Mouse (Mus musculus): ENCODE measurements at regions not wholly inside any gene's neighbourhood (a gene's known extent, or its start where the extent isn't known, plus 50 kb on each side); places are given as distances from the start of the nearest gene placed in this dataset.
A peak's percentile ranks its signal among the peaks of the same experiment; 100 is the strongest.

DNA sequence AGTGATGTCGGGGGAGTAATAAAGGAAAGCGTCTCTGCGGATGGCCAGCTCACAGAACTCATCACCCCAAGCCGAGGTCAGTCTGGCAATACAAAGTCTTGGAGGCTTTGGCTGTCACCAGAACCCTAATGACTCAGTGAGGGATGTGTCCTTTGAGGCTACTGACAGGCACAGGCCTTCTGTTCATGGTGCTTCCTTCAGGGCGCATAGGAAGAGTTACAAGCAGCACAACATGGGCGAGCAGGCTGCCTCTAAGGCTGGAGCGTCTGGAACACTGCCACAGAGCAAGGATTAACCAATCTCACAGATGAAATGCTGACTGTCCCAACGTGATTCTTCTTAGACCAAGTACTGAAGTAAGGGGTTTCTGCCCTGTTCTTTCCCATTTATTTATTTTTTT is 55.4 kb upstream of the Kdm7a start:
- Histone ChIP-seq H3K9me3 (ENCODE audit: control insufficient read depth, low read length) (no peaks in the 10 kb centered on the region), H3K36me3 (ENCODE audit: control insufficient read depth, insufficient read depth, low read length) (no peaks in the 10 kb centered on the region), H3K4me2 (no peak overlapping the region), H3K27me3 (ENCODE audit: control insufficient read depth, insufficient read depth, low read length) (no peaks in the 10 kb centered on the region), H3K27ac (ENCODE audit: low read depth, low read length) (no peak overlapping the region), H3K9ac (ENCODE audit: low read length) (no peak overlapping the region), H3K4me3 (ENCODE audit: low read depth, low read length) (no peak overlapping the region), H3K4me1 (ENCODE audit: control insufficient read depth, insufficient read depth, low read length) (peaks cover 8% of the 10 kb centered on the region; the same call in 1 of the 2 replicates)
- ATAC-seq (ENCODE audit: low FRiP score) (no peak), DNase-seq (ENCODE audit: low spot score, missing footprints) (no peak)
- 83% methylated on average over 8 of the region's 8 CpGs for WGBS

DNA sequence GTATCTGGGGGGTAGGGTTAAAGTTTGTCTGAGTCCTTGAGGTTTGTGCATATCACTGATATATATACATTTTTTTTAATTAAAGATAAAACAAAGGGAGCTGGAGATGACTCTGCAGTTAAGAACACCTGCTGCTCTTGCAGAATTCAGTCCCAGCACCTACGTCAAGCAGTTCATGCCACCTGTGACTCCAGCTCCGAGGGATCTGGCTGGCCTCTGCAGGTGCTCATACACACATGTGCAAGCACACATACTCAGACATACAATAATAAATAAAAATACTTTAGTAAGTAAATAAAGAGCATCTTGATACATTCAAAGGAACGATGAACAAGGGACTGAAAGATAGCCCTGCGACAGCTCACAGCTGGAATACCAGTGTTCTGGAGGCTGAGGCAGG is 53.9 kb upstream of the Kdm7a start:
- Histone ChIP-seq H3K9ac (ENCODE audit: low read length) (no peak overlapping the region), H3K4me1 (ENCODE audit: control insufficient read depth, insufficient read depth, low read length) (peaks cover 8% of the 10 kb centered on the region; the same call in 1 of the 2 replicates), H3K27me3 (ENCODE audit: control insufficient read depth, insufficient read depth, low read length) (peaks cover 3% of the 10 kb centered on the region; the same call in 1 of the 2 replicates), H3K27ac (ENCODE audit: low read depth, low read length) (no peak overlapping the region), H3K9me3 (ENCODE audit: control insufficient read depth, low read length) (no peaks in the 10 kb centered on the region), H3K36me3 (ENCODE audit: control insufficient read depth, insufficient read depth, low read length) (no peaks in the 10 kb centered on the region), H3K4me3 (ENCODE audit: low read depth, low read length) (no peak overlapping the region), H3K4me2 (no peak overlapping the region)
- 98% methylated on average over 4 of the region's 4 CpGs for WGBS
- peak; percentile 69 for DNase-seq (ENCODE audit: low spot score, missing footprints)
- no peak for ATAC-seq (ENCODE audit: low FRiP score)

DNA sequence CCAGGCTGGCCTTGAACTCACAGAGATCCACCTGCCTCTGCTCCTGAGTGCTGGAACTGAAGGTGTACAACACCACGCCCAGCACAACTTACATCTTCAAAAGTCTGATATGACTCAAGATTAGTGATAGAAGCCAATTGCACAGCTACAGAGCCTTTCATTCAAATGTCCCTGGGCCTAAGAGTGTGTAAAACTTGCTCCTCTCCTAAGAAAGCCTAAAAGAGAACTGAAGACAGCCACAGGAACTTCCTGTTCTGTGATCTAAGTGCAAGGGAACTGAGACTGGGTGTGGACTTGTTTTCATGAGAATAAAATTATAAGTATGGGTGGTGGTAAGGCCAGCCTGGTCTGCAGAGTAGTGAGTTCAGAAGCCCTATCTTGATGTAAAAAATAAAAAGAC is 52.5 kb upstream of the Kdm7a start:
- Histone ChIP-seq H3K36me3 (ENCODE audit: control insufficient read depth, insufficient read depth, low read length) (no peaks in the 10 kb centered on the region), H3K9ac (ENCODE audit: low read length) (no peak overlapping the region), H3K27me3 (ENCODE audit: control insufficient read depth, insufficient read depth, low read length) (peaks cover 3% of the 10 kb centered on the region; the same call in 1 of the 2 replicates), H3K4me1 (ENCODE audit: control insufficient read depth, insufficient read depth, low read length) (peaks cover 8% of the 10 kb centered on the region; the same call in 1 of the 2 replicates), H3K27ac (ENCODE audit: low read depth, low read length) (no peak overlapping the region), H3K4me3 (ENCODE audit: low read depth, low read length) (no peak overlapping the region), H3K4me2 (no peak overlapping the region), H3K9me3 (ENCODE audit: control insufficient read depth, low read length) (no peaks in the 10 kb centered on the region)
- DNase-seq (ENCODE audit: low spot score, missing footprints): no peak
- WGBS: 92% methylated on average over 1 of the region's 1 CpGs
- no peak for ATAC-seq (ENCODE audit: low FRiP score)

DNA sequence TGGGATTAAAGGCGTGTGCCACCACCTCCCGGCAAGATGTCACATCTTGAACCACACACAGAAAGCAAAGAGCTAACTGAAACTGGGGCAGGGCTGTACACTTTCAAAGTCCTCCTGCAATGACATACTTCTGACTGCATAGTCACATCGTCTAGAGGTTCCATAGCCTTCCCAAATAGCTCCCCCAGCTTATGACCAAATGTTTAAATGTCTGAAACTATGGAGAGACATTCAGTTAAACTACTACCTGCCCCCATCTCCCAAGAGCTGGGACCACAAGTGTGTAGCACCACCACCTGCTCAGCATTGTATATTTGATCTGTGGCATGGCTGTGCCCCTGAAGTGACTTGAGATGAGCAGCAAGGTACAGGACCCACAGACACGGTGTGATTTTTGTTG is 52.1 kb upstream of the Kdm7a start:
- DNase-seq (ENCODE audit: low spot score, missing footprints) (no peak), ATAC-seq (ENCODE audit: low FRiP score) (no peak)
- no peak overlapping the region for H3K4me2 ChIP-seq
- H3K4me3 ChIP-seq (ENCODE audit: low read depth, low read length): no peak overlapping the region
- no peak overlapping the region for H3K27ac ChIP-seq (ENCODE audit: low read depth, low read length)
- 87% methylated on average over 4 of the region's 4 CpGs for WGBS
- H3K27me3 ChIP-seq (ENCODE audit: control insufficient read depth, insufficient read depth, low read length): peaks cover 3% of the 10 kb centered on the region; the same call in 1 of the 2 replicates
- H3K9ac ChIP-seq (ENCODE audit: low read length): no peak overlapping the region
- H3K4me1 ChIP-seq (ENCODE audit: control insufficient read depth, insufficient read depth, low read length): peaks cover 8% of the 10 kb centered on the region; the same call in 1 of the 2 replicates
- no peaks in the 10 kb centered on the region for H3K9me3 ChIP-seq (ENCODE audit: control insufficient read depth, low read length)
- H3K36me3 ChIP-seq (ENCODE audit: control insufficient read depth, insufficient read depth, low read length): no peaks in the 10 kb centered on the region

DNA sequence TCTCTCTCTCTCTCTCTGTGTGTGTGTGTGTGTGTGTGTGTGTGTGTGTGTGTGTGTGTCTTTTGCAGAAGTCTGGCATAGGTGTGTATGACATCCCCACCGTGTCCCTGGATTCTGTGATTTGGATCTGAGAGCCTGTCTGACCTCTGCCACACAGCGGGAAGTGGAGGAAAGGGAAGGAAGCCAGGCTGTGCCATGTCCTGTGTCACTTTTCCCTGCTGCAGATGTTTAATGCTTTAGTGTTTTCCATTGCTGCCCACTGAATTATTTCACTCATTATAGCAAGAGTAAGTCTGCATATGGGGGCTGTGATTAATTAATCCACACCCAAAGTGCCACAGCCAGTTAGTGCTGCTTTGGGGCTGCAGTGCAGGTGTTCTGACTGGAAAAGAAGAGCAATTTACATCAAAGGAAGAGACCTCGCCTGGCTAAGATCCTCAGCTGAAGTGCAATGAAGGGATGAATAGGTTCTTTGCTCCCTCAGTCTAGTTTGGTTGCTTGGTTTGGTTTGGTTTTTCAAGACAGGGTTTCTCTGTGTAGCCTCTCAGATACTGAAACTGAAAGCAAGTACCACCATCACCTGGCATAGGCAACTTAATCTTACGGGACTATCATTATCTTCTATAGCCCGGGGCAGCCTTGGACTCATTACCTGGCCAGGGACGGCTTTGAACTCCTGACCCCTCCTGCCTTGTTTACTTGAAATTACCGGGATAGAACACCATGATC is 51.2 kb upstream of the Kdm7a start:
- Histone ChIP-seq H3K36me3 (ENCODE audit: control insufficient read depth, insufficient read depth, low read length) (no peaks in the 10 kb centered on the region), H3K9ac (ENCODE audit: low read length) (peak overlapping the region; percentile 70), H3K4me1 (ENCODE audit: control insufficient read depth, insufficient read depth, low read length) (peaks cover 8% of the 10 kb centered on the region; the same call in 1 of the 2 replicates), H3K9me3 (ENCODE audit: control insufficient read depth, low read length) (no peaks in the 10 kb centered on the region), H3K4me3 (ENCODE audit: low read depth, low read length) (no peak overlapping the region), H3K27ac (ENCODE audit: low read depth, low read length) (no peak overlapping the region), H3K27me3 (ENCODE audit: control insufficient read depth, insufficient read depth, low read length) (peaks cover 3% of the 10 kb centered on the region; the same call in 1 of the 2 replicates), H3K4me2 (peak overlapping the region; percentile 84)
- DNase-seq (ENCODE audit: low spot score, missing footprints) (peak; percentile 91), ATAC-seq (ENCODE audit: low FRiP score) (no peak)
- 48% methylated on average over 7 of the region's 7 CpGs for WGBS

DNA sequence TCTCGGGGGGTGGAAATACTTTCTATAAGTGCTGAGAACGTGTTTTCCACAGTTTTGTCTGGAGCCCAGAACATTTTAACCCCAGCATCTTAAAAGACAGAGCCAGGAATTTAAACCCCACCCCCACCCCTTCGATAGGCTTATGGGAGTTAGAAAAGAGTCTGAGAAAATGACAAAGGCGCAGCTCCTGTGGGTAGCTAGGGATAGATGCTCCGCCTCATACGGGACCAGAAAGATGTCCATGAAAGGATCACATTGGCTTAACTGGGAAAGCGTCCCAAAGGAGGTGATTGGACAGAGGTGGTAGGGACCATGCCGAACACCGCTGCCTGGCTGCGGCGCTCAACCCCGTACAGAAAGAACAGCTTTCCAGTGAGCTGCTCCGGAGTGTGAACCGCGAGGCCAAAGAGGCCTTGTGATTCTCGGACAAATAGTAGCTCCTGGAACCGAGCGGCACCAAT is 50.6 kb upstream of the Kdm7a start:
- Histone ChIP-seq H3K9me3 (ENCODE audit: control insufficient read depth, low read length) (no peaks in the 10 kb centered on the region), H3K27ac (ENCODE audit: low read depth, low read length) (peak overlapping the region; percentile 59), H3K4me1 (ENCODE audit: control insufficient read depth, insufficient read depth, low read length) (peaks cover 8% of the 10 kb centered on the region; the same call in 1 of the 2 replicates), H3K36me3 (ENCODE audit: control insufficient read depth, insufficient read depth, low read length) (no peaks in the 10 kb centered on the region), H3K9ac (ENCODE audit: low read length) (peak overlapping the region; percentile 70), H3K4me2 (peak overlapping the region; percentile 84), H3K27me3 (ENCODE audit: control insufficient read depth, insufficient read depth, low read length) (peaks cover 3% of the 10 kb centered on the region; the same call in 1 of the 2 replicates), H3K4me3 (ENCODE audit: low read depth, low read length) (peak overlapping the region; percentile 43)
- WGBS: 2% methylated on average over 18 of the region's 18 CpGs
- ATAC-seq (ENCODE audit: low FRiP score): peak; percentile 63
- peak; percentile 94 for DNase-seq (ENCODE audit: low spot score, missing footprints)

DNA sequence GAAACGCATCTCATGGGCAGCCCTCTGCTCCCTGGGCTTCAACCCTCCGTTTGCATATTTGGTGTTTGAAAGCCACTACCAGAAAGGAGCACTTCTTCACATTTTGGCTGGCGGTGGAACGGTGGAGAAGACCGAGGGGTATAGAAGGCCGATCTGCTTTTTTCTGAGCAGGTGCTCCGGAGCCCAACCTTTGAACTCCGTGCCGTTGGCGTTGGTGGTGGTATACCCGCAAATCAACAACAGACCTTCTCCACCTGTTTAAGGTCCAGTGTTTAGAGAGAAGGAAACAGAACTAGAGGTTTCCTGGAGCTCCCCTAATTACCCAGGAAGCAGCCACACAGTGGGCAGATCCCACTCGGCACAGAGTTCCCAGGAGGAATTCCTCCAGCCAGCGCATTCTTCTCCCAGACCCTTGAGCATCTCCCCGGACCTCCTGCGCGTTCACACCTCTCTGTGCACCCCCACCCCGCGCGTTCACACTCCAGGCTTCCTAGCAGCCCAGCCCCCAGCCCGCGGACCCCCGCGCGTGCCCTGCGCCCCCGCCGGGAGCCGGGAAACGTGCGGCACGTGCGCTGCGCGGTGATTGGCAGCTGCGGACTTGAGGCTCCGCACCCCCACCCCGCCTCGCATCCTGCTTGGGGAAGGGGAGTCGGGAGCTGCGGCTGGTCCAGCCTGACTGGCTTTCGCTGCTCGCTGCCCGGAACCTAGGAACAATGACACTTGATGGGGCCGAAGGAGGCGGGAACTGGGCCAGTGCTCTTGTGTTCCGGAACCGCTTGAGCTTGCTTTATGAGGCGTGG is 49.9 kb upstream of the Kdm7a start:
- 3% methylated on average over 48 of the region's 48 CpGs for WGBS

More for the DNA sequence above, 49.9 kb upstream of the Kdm7a start:
- H3K4me1 ChIP-seq (ENCODE audit: control insufficient read depth, insufficient read depth, low read length): peaks cover 8% of the 10 kb centered on the region; the same call in 1 of the 2 replicates
- no peaks in the 10 kb centered on the region for H3K36me3 ChIP-seq (ENCODE audit: control insufficient read depth, insufficient read depth, low read length)
- peak overlapping the region; percentile 70 for H3K9ac ChIP-seq (ENCODE audit: low read length)
- DNase-seq (ENCODE audit: low spot score, missing footprints) (peak; percentile 98), ATAC-seq (ENCODE audit: low FRiP score) (peak; percentile 94)
- no peaks in the 10 kb centered on the region for H3K9me3 ChIP-seq (ENCODE audit: control insufficient read depth, low read length)
- peak overlapping the region; percentile 43 for H3K4me3 ChIP-seq (ENCODE audit: low read depth, low read length)
- H3K27me3 ChIP-seq (ENCODE audit: control insufficient read depth, insufficient read depth, low read length): peaks cover 3% of the 10 kb centered on the region; the same call in 1 of the 2 replicates
- H3K27ac ChIP-seq (ENCODE audit: low read depth, low read length): peak overlapping the region; percentile 59
- H3K4me2 ChIP-seq: peak overlapping the region; percentile 84
